Mouse (Mus musculus) ES-Bruce4 (cell line): ENCODE results near the gene Plpp7.

Experiments
- CTCF ChIP-seq: IDR thresholded peaks from one replicate; pipeline ENCODE4 v1.8.1; 2011; ENCODE audit warnings: low read depth, low read length
- EP300 ChIP-seq: IDR thresholded peaks from 2 replicates; pipeline ENCODE4 v1.6.1; 2011; ENCODE audit warnings: low read depth, low read length; ENCODE audit not compliant: insufficient read depth
- POLR2A ChIP-seq: IDR thresholded peaks from one replicate; pipeline ENCODE4 v1.8.1; 2011; ENCODE audit warnings: low read length; ENCODE audit not compliant: insufficient read depth

- no peak for TF ChIP-seq POLR2A
- TF ChIP-seq CTCF, result no peak
- TF ChIP-seq EP300, result no peak
These were observed 24.7 kb downstream of the Plpp7 start for GRCm38 (mm10) chr2:32119802-32120750.
